Mouse (Mus musculus) left cerebral cortex, postnatal 14 days (tissue): Measurements from ENCODE around the gene Ksr1. TPM values are rescaled to one million over a fixed set of nuclear protein-coding genes. Genes with fewer than 3 reads are reported as not detected.

ENCODE experiments used
- DNase-seq, 2 experiments: peaks; one replicate each; pipeline ENCODE4 v3.0.0; 2021 to 2022; ENCODE audit warnings: low spot score in 2 of 2, mixed read lengths in 1 of 2
- intact Hi-C: fragments of 180-260 bp; cut with DNase I; formaldehyde crosslinking; loops from one replicate; pipeline ENCODE4 v1.15.1; 2025
- total RNA-seq, 2 experiments: library from RNA; stranded (reverse); gene quantifications; 2 replicates each; pipeline ENCODE4 v1.2.3; 2021

The Ksr1 gene
- total RNA-seq, 2 experiments from 2014 or later, result 55.5 to 56.7 TPM

- no peak for DNase-seq
- intact Hi-C loops, result no loop called here
These were observed 4.1 kb upstream of the Ksr1 start for GRCm38 (mm10) chr11:79150301-79150700.

GRCm38 (mm10) chr11:79149295-79149694 lies 3.1 kb upstream of the Ksr1 start:
- no peak for DNase-seq
- intact Hi-C loops, result loop anchor here (5.0 kb wide), 4 partner anchors 43 to 117 kb away; no protein-coding TSS in a partner anchor

GRCm38 (mm10) chr11:79148783-79149182 lies 2.6 kb upstream of the Ksr1 start:
- intact Hi-C loops, result loop anchor here (5.0 kb wide), 4 partner anchors 44 to 116 kb away; no protein-coding TSS in a partner anchor
- no peak for DNase-seq

- intact Hi-C loops, result loop anchor here (5.0 kb wide), 4 partner anchors 47 to 113 kb away; no protein-coding TSS in a partner anchor
- peak in 1 of 2 experiments; percentile 20 for DNase-seq
These were observed 633 bp downstream of the Ksr1 start for GRCm38 (mm10) chr11:79145283-79146265.

GRCm38 (mm10) chr11:79144741-79145140 lies 1.5 kb downstream of the Ksr1 start:
- intact Hi-C loops, result loop anchor here (5.0 kb wide), 4 partner anchors 48 to 112 kb away; no protein-coding TSS in a partner anchor
- no peak for DNase-seq

- intact Hi-C loops, result no loop called here
- DNase-seq, result no peak
These were observed 2.1 kb downstream of the Ksr1 start for GRCm38 (mm10) chr11:79144043-79144591.

- no peak for DNase-seq
- intact Hi-C loops, result no loop called here
These were observed 2.9 kb downstream of the Ksr1 start for GRCm38 (mm10) chr11:79143322-79143721.

- DNase-seq, result no peak
- intact Hi-C loops, result no loop called here
These were observed 3.8 kb downstream of the Ksr1 start for GRCm38 (mm10) chr11:79142381-79142780.

- DNase-seq, result no peak
These were observed 4.7 kb downstream of the Ksr1 start for GRCm38 (mm10) chr11:79141235-79142109.

GRCm38 (mm10) chr11:79140511-79140888 lies 5.7 kb downstream of the Ksr1 start:
- DNase-seq, result no peak
- intact Hi-C loops, result no loop called here

More at GRCm38 (mm10) chr11:79141235-79142109, 4.7 kb downstream of the Ksr1 start:
- intact Hi-C loops, result no loop called here

GRCm38 (mm10) chr11:79139878-79140510 lies 6.2 kb downstream of the Ksr1 start:
- DNase-seq, result peak in 1 of 2 experiments; percentile 22
- intact Hi-C loops, result no loop called here

GRCm38 (mm10) chr11:79138621-79139020 lies 7.6 kb downstream of the Ksr1 start:
- DNase-seq, result no peak
- intact Hi-C loops, result no loop called here

GRCm38 (mm10) chr11:79137245-79137644 lies 9.0 kb downstream of the Ksr1 start:
- intact Hi-C loops, result no loop called here

GRCm38 (mm10) chr11:79135685-79136360 lies 10.4 kb downstream of the Ksr1 start:
- no peak for DNase-seq
- intact Hi-C loops, result no loop called here

More at GRCm38 (mm10) chr11:79137245-79137644, 9.0 kb downstream of the Ksr1 start:
- peak in 1 of 2 experiments; percentile 64 for DNase-seq

- intact Hi-C loops, result no loop called here
- DNase-seq, result no peak
These were observed 11.1 kb downstream of the Ksr1 start for GRCm38 (mm10) chr11:79135105-79135503.

GRCm38 (mm10) chr11:79134416-79135104 lies 11.6 kb downstream of the Ksr1 start:
- no peak for DNase-seq
- intact Hi-C loops, result no loop called here

GRCm38 (mm10) chr11:79133961-79134360 lies 12.2 kb downstream of the Ksr1 start:
- DNase-seq, result no peak
- intact Hi-C loops, result no loop called here

GRCm38 (mm10) chr11:79133051-79133450 lies 13.2 kb downstream of the Ksr1 start:
- DNase-seq, result no peak

More at GRCm38 (mm10) chr11:79133051-79133450, 13.2 kb downstream of the Ksr1 start:
- intact Hi-C loops, result no loop called here
